Mouse (Mus musculus) ES-E14 (cell line): ENCODE measurements around the gene Myo3b.

ENCODE experiments used
- CHD2 ChIP-seq: IDR thresholded peaks from 2 replicates; pipeline ENCODE4 v1.6.1; 2014; ENCODE audit warnings: mild to moderate bottlenecking, low read depth, low read length, inconsistent platforms
- MAFK ChIP-seq: IDR thresholded peaks from 2 replicates; pipeline ENCODE4 v1.6.1; 2014; ENCODE audit warnings: mild to moderate bottlenecking, low read depth, low read length, inconsistent platforms; ENCODE audit not compliant: insufficient read depth
- ZC3H11A ChIP-seq: IDR thresholded peaks from 2 replicates; pipeline ENCODE4 v1.6.1; 2012; ENCODE audit warnings: low read depth, mild to moderate bottlenecking, inconsistent platforms, low read length, borderline replicate concordance
- ZNF384 ChIP-seq: IDR thresholded peaks from 2 replicates; pipeline ENCODE4 v1.6.1; 2012; ENCODE audit warnings: low read depth, low read length, inconsistent platforms

GRCm38 (mm10) chr2:70302905-70303304 lies 264.0 kb downstream of the Myo3b start:
- TF ChIP-seq CHD2, result no peak
- TF ChIP-seq MAFK, result no peak
- TF ChIP-seq ZNF384, result no peak
- no peak for TF ChIP-seq ZC3H11A
